Mouse (Mus musculus) ovary, adult 2 months (tissue): Measurements from ENCODE around the gene Anp32e. TPM values are rescaled to one million over a fixed set of nuclear protein-coding genes. Genes with fewer than 3 reads are reported as not detected.

Experiments
- polyA plus RNA-seq: library from polyadenylated mRNA; depleted of rRNA; stranded (reverse); fragments of >200 nt; gene quantifications from 2 replicates; pipeline ENCODE4 v1.2.3, GENCODE M21; 2012; rRNA removed

Anp32e gene
- polyA plus RNA-seq: 18.5 and 26.0 TPM in 2 replicates

GRCm38 (mm10) chr3:95928658-95929503 lies at the start of gene Anp32e:
TSS of gene Anp32e (plus strand) at chr3:95929246.

DNA sequence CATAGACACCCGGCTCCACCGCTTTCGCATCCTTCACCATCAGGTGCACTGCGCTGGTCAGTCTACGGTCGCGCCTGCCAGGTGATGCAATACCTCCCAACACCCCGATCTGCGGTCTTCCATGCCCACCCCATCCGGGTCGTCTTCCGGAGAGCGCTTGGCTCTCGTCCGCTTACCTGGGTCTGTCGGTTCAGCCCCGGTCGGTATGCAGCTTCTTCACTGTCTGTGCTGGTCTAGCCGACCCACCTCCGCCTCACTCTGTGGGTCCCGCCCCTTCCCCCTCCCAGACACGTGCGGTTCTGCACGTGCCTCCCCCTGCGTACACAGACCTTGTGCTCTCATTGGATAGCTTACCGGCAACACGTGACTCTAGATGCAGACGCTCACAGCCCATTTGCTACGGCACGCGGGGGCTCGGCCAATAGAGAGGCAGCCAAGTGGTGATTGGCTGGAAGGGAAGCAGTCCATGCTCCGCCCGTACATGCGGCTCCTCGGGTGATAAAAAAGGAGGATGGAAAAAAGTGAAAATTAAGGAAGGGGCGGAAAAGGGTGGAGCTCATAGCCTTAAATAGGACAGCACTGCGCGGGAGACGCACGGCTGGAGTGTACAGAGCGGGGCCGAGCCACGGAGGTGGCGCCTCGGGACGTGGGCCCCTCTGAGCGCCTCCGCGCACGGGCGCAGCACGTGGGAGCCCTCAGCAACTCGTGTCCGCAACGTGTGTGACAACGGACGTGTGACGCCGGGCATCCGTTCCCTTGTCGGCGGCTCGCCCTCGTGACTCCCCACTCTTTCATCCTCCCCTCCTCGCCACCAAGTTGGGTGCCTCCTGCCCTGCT lies 46.8 kb upstream of the Anp32e start, which contains the start of gene Ciart:
Gene Ciart (minus strand): TSS at position 273 of the 837 bp plus-strand sequence.

DNA sequence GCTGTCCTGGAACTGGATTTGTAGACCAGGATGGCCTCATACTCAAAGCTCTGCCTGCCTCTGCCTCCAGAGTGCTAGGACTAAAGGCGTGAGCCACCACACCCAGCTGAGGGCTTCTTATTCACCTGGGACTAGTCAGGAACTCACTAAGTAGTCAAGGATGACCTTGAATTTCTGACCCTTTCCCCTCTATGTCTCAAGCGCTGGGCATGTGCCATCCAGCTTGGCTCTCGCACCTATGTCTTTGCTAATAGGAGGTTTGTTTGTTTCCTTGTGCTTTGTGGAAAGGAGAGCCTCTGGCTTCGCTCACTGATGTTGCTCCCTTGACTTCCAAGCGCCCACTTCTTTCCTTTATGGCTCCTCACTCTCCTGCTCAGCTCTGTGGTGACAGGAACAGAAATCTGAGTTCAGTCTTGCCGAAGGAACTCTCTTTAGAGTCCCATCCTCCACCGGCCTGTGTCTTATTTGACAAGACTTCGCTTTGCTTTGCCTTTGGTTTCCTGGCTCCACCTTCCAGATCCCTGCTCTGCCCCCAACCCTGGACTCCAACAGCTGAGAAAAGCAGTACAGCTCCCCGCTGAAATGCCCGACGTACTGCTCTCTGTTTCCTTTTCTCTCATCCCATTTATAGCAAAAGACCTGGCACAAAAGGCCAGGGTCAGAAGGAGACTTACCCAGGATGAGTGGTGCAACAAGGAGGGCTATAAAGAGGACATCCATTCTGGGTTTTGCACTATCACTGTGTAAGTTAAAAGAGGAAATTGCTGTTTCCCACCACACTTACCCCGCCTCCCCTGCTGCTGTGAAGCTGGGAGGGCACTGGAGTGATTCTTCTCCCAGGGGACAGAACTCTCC lies 37.6 kb upstream of the Anp32e start, which contains the start of gene BC028528:
Gene BC028528 (minus strand): TSS at position 795 of the 855 bp plus-strand sequence.

GRCm38 (mm10) chr3:95893606-95894316 lies 35.3 kb upstream of the Anp32e start, which contains the start of gene Aph1a:
TSS of gene Aph1a (plus strand) at chr3:95893969.

GRCm38 (mm10) chr3:95904568-95904967 lies 24.5 kb upstream of the Anp32e start, which contains the start of gene Car14:
TSS of gene Car14 (minus strand) at chr3:95904691.

GRCm38 (mm10) chr3:95995802-95996428 lies 66.9 kb downstream of the Anp32e start, which contains the start of gene Plekho1:
TSS of gene Plekho1 (minus strand) at chr3:95996001.

Other genes with a start within 250 kb of the Anp32e start
- 7.8 and 8.3 TPM in 2 replicates for gene Adamtsl4, start 241.3 kb upstream of the Anp32e start, polyA plus RNA-seq
- gene Ecm1, start 189.7 kb upstream of the Anp32e start, polyA plus RNA-seq: 220 and 471 TPM in 2 replicates
- gene Tars2, start 169.0 kb upstream of the Anp32e start, polyA plus RNA-seq: 31.3 and 36.9 TPM in 2 replicates
- 12.0 and 16.6 TPM in 2 replicates for gene Rprd2, start 110.4 kb upstream of the Anp32e start, polyA plus RNA-seq
- 4.6 and 6.4 TPM in 2 replicates for gene Prpf3, start 73.4 kb upstream of the Anp32e start, polyA plus RNA-seq
- 47.9 and 63.9 TPM in 2 replicates for gene Mrps21, start 57.7 kb upstream of the Anp32e start, polyA plus RNA-seq
- gene Ciart, start 47.0 kb upstream of the Anp32e start, polyA plus RNA-seq: 9.5 and 9.7 TPM in 2 replicates
- 5.2 and 8.0 TPM in 2 replicates for gene BC028528, start 37.2 kb upstream of the Anp32e start, polyA plus RNA-seq
- 221 and 413 TPM in 2 replicates for gene Aph1a, start 35.3 kb upstream of the Anp32e start, polyA plus RNA-seq
- 70.9 and 98.2 TPM in 2 replicates for gene Car14, start 24.6 kb upstream of the Anp32e start, polyA plus RNA-seq
- 46.0 and 57.5 TPM in 2 replicates for gene Plekho1, start 66.8 kb downstream of the Anp32e start, polyA plus RNA-seq
- gene Vps45, start 129.2 kb downstream of the Anp32e start, polyA plus RNA-seq: 2.9 and 3.2 TPM in 2 replicates
- gene Otud7b, start 175.3 kb downstream of the Anp32e start, polyA plus RNA-seq: 22.1 and 34.9 TPM in 2 replicates
- 14.5 and 15.9 TPM in 2 replicates for gene Mtmr11, start 232.8 kb downstream of the Anp32e start, polyA plus RNA-seq
- 122 and 154 TPM in 2 replicates for gene Sf3b4, start 243.1 kb downstream of the Anp32e start, polyA plus RNA-seq